Mouse (Mus musculus): ENCODE results near the gene Ppp6r1. TPM values are rescaled to one million over a fixed set of nuclear protein-coding genes. Genes with fewer than 3 reads are reported as not detected.
A peak's percentile ranks its signal among the peaks of the same experiment; 100 is the strongest.

Gene Ppp6r1
- polyA plus RNA-seq, 1 experiment from 2014 or later = 8.1 TPM

DNA sequence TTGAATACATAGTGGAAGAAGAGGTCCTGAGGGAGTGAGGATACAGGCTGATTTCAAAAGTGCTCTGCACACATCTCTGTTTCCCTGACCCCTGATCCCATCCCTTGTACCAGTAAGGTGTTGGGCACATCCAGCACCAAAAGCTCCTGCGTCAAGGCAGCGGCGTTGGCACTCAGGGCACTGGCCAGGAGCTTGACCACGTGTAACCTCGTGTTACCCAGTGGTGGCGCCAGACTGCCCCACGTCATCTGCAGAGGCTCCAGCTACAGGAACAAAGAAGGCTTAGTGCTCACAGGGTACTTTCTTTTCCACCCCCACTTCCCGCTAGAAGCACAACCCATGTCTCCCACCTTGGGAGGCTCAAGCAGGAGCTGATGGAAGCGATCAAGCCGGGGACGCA is 17.7 kb downstream of the Ppp6r1 start:
- Histone ChIP-seq H3K9me3 (no peaks in the 10 kb centered on the region), H3K36me3 (peaks cover 55% of the 10 kb centered on the region)

DNA sequence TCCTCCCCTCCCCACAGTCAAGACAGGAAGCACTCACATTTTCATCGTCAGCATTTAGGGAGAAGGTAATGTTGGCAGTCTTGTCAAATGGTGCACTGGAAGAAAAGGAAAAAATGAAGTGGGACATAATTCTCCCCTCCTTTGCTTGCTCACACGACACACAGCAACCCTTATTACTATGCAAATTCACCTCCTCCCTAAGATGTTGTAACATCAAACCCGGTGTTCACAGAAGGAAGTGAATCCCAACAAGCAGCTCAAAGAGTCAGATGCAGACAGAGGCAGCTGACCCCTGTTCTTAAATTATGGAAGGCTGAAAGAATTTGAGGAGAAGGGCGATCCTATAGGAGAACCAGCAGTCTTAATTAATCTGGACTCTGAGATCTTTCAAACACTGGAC is 22.6 kb downstream of the Ppp6r1 start:
- no peaks in the 10 kb centered on the region for H3K27me3 ChIP-seq (replicated peaks)
- H3K4me1 ChIP-seq (replicated peaks) = no peaks in the 10 kb centered on the region
- no peak overlapping the region for H3K27ac ChIP-seq
- H3K36me3 ChIP-seq = peaks cover 56% of the 10 kb centered on the region
- 81% methylated on average over 4 of the region's 4 CpGs for WGBS
- H3K4me2 ChIP-seq (replicated peaks) = no peak overlapping the region
- no peak for ATAC-seq
- no peak overlapping the region for H3K4me3 ChIP-seq (replicated peaks)
- H3K9ac ChIP-seq = no peak overlapping the region
- H3K9me3 ChIP-seq = no peaks in the 10 kb centered on the region

More for the DNA sequence above, 17.7 kb downstream of the Ppp6r1 start:
- no peaks in the 10 kb centered on the region for H3K4me1 ChIP-seq (replicated peaks)
- no peak overlapping the region for H3K27ac ChIP-seq
- no peak for ATAC-seq
- H3K4me2 ChIP-seq (replicated peaks) = no peak overlapping the region
- no peak overlapping the region for H3K4me3 ChIP-seq (replicated peaks)
- H3K9ac ChIP-seq = no peak overlapping the region
- WGBS = 75% methylated on average over 11 of the region's 11 CpGs
- H3K27me3 ChIP-seq (replicated peaks) = no peaks in the 10 kb centered on the region

DNA sequence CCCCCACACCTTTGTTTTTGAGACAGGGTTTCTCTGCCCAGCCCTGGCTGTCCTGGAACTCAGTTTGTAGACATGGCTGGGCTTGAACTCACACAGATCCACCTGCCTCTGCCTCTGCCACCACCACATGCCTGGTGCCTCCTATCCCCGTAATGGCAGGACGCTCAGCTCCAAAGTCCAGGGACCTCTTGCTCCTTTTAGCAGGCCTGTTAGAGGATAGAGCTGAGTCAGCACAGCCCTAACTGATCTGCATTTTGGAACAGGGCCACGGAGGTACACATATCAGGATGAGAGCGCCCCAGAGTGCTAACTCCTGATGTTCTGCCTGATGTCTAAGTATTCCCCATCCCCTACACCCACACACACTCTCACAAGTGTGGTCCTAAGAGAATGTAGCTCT is 27.8 kb downstream of the Ppp6r1 start, which contains the start of gene Tmem86b:
Tmem86b (minus strand) TSS at position 392 of the 400 bp plus-strand sequence.
- Histone ChIP-seq H3K4me3 (replicated peaks) (no peak within 1 kb of the TSS), H3K27ac (no peak within 1 kb of the TSS; the same call in 1 of the 2 replicates), H3K4me2 (replicated peaks) (peak within 1 kb of the TSS; percentile 41; the same call in 1 of the 2 replicates), H3K9me3 (no peaks in the 10 kb centered on the region), H3K36me3 (peaks cover 38% of the 10 kb centered on the region), H3K4me1 (replicated peaks) (no peaks in the 10 kb centered on the region), H3K9ac (no peak within 1 kb of the TSS), H3K27me3 (replicated peaks) (no peaks in the 10 kb centered on the region)
- 85% methylated on average over 4 of the region's 4 CpGs for WGBS
- ATAC-seq = peak; percentile 37

DNA sequence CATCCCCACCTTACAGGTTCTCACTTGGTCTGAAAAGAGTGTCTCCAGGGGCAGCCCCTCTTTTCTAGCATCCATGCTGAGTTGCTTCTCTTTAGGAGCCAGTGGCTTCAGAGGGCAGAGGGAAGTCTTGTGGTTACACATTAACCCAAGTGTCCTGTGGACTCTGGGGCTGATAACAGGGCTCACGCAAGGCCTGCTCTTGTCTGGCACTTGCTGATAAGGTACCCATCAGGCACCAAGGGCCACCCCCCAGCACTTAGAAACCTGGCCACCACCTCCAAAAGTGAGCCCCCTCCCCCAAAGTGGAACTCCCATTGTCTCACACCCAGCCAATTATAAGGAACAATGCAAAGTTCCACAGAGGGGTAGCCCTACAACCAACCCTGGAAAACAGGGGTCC is 28.6 kb downstream of the Ppp6r1 start:
- Histone ChIP-seq H3K27ac (peak overlapping the region; percentile 67), H3K36me3 (peaks cover 33% of the 10 kb centered on the region), H3K4me3 (replicated peaks) (peak overlapping the region; percentile 9; the same call in 1 of the 2 replicates), H3K9ac (no peak overlapping the region), H3K4me1 (replicated peaks) (no peaks in the 10 kb centered on the region), H3K27me3 (replicated peaks) (no peaks in the 10 kb centered on the region), H3K9me3 (no peaks in the 10 kb centered on the region), H3K4me2 (replicated peaks) (peak overlapping the region; percentile 41)
- 59% methylated on average over 1 of the region's 1 CpGs for WGBS
- ATAC-seq = peak; percentile 91

DNA sequence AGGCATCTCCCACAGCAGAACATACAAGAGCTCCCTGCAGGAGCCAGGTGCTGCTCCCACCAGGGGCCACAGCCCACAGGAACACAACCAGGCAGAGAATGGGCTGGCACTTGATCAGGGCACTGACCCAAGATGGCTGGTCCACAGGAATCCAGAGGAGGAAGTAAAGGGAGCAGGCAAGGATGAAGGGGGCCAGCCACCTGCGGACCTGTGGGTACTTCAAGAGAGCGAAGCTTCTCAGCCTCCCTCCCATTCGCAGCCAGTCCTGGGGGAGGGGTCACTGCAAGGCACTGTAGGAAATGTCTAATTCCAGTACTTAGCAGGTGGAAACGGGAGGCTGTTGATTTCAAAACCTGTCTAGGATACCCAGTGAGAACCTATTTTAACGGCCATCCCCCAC is 29.2 kb downstream of the Ppp6r1 start:
- H3K4me2 ChIP-seq (replicated peaks) = peak overlapping the region; percentile 41
- no peaks in the 10 kb centered on the region for H3K27me3 ChIP-seq (replicated peaks)
- peak overlapping the region; percentile 9 for H3K4me3 ChIP-seq (replicated peaks)
- peak; percentile 70 for ATAC-seq
- peaks cover 33% of the 10 kb centered on the region for H3K36me3 ChIP-seq
- 71% methylated on average over 5 of the region's 5 CpGs for WGBS
- H3K9me3 ChIP-seq = no peaks in the 10 kb centered on the region
- no peak overlapping the region for H3K9ac ChIP-seq
- H3K27ac ChIP-seq = peak overlapping the region; percentile 67
- H3K4me1 ChIP-seq (replicated peaks) = no peaks in the 10 kb centered on the region

DNA sequence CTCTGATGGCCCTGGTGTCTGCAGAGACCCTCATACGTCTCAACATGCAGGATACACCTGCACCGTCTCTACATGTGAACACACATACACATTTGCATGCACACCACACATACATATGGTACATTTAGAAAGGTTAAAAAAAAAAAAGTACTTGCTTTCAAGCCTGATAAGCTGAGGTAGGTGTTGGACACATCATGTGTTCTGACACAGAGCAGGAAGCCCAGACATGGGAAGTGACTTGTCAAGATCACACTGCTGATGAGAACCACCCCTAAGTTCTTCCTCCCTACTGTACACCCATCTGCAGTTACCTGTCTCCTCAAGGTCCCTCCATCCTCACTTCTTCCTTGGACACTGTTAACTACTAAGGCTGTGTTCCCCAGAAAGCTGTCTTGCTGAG is 32.9 kb downstream of the Ppp6r1 start:
- no peaks in the 10 kb centered on the region for H3K9me3 ChIP-seq
- H3K4me3 ChIP-seq (replicated peaks) = no peak overlapping the region
- H3K4me2 ChIP-seq (replicated peaks) = no peak overlapping the region
- ATAC-seq = no peak
- no peak overlapping the region for H3K9ac ChIP-seq
- H3K27ac ChIP-seq = no peak overlapping the region
- H3K27me3 ChIP-seq (replicated peaks) = no peaks in the 10 kb centered on the region
- 80% methylated on average over 2 of the region's 2 CpGs for WGBS
- H3K4me1 ChIP-seq (replicated peaks) = no peaks in the 10 kb centered on the region
- H3K36me3 ChIP-seq = peaks cover 11% of the 10 kb centered on the region; the same call in 1 of the 2 replicates

DNA sequence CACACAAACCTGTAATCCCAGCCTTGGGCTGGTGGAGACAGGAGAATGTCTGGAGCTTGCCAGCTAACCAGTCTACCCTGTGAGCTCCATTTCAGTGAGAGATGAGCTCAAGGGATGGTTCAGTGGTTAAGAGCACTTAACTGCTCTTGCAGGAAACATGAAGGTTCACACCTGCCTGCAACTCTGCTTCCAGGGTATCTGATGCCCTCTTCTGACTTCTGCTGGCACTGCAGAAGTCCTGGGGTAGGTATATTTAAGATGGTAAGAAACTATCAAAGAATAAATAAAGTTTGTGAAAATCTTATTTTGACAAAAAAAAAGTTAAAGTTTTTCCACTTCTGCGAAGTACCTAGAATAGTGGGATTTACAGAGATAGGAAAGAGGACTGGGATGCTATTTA is 34.5 kb downstream of the Ppp6r1 start:
- peaks cover 8% of the 10 kb centered on the region; the same call in 1 of the 2 replicates for H3K36me3 ChIP-seq
- H3K9ac ChIP-seq = no peak overlapping the region
- H3K9me3 ChIP-seq = no peaks in the 10 kb centered on the region
- H3K4me3 ChIP-seq (replicated peaks) = no peak overlapping the region
- H3K4me2 ChIP-seq (replicated peaks) = no peak overlapping the region
- H3K27ac ChIP-seq = no peak overlapping the region
- WGBS = 57% methylated on average over 1 of the region's 1 CpGs
- no peak for ATAC-seq
- H3K27me3 ChIP-seq (replicated peaks) = no peaks in the 10 kb centered on the region
- H3K4me1 ChIP-seq (replicated peaks) = no peaks in the 10 kb centered on the region

DNA sequence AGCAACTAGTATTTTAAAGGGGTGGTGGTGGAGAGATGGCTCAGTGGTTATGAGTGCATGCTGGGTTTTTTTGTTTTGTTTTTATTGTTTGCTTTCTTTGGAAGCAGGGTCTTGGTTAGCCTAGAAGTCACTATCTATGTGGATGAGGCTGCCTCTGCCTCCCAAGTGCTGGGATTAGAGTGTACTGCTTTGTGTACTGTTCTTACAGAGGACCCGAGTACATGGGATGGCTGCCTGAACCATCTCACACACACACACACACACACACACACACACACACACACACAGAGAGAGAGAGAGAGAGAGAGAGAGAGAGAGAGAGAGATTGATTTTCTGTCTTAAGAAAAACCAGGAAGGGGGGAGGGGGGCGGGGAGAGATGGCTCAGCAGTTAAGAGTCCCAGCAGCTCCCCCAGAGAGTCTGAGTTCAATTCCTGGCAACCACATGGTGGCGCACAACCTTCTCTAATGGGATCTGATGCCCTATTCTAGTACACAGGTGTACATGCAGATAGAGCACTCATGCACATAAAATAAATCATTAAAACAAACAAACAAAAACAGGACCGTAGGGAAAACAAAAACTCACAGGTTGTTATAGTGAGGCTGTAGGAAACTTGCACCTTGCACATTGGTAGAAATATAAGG is 35.2 kb downstream of the Ppp6r1 start:
- H3K4me3 ChIP-seq (replicated peaks) = no peak overlapping the region
- no peak overlapping the region for H3K27ac ChIP-seq
- H3K27me3 ChIP-seq (replicated peaks) = no peaks in the 10 kb centered on the region
- peak; percentile 60 for ATAC-seq
- H3K36me3 ChIP-seq = 0 out of 2 replicates have a peak, but pooled peaks cover 5% of the 10 kb centered on the region
- no peak overlapping the region for H3K9ac ChIP-seq
- no peak overlapping the region for H3K4me2 ChIP-seq (replicated peaks)
- H3K9me3 ChIP-seq = no peaks in the 10 kb centered on the region
- 13% methylated on average over 4 of the region's 4 CpGs for WGBS
- no peaks in the 10 kb centered on the region for H3K4me1 ChIP-seq (replicated peaks)

DNA sequence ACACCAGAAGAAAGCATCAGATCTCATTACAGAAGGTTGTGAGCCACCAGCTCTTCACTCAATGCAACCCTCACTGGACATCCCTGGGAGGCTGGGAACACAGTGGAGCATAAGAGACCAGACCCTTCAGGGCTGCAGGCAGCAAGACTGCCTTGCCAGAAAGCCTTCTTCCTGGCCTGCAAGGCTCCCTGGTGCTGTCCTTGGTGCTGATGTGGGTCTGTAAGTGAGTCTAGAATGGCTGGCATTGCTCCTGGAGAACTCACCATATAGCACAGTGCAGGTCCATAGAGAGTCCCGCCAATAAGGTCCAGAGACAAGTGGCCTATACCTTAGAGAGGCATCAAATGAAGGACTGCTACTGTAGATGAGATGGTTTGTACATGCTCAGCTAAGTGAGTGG is 38.8 kb downstream of the Ppp6r1 start:
- Histone ChIP-seq H3K4me3 (replicated peaks) (no peak overlapping the region), H3K27me3 (replicated peaks) (no peaks in the 10 kb centered on the region), H3K27ac (no peak overlapping the region), H3K4me1 (replicated peaks) (no peaks in the 10 kb centered on the region), H3K4me2 (replicated peaks) (no peak overlapping the region), H3K36me3 (no peaks in the 10 kb centered on the region), H3K9ac (no peak overlapping the region), H3K9me3 (no peaks in the 10 kb centered on the region)
- 30% methylated on average over 1 of the region's 1 CpGs for WGBS
- no peak for ATAC-seq

DNA sequence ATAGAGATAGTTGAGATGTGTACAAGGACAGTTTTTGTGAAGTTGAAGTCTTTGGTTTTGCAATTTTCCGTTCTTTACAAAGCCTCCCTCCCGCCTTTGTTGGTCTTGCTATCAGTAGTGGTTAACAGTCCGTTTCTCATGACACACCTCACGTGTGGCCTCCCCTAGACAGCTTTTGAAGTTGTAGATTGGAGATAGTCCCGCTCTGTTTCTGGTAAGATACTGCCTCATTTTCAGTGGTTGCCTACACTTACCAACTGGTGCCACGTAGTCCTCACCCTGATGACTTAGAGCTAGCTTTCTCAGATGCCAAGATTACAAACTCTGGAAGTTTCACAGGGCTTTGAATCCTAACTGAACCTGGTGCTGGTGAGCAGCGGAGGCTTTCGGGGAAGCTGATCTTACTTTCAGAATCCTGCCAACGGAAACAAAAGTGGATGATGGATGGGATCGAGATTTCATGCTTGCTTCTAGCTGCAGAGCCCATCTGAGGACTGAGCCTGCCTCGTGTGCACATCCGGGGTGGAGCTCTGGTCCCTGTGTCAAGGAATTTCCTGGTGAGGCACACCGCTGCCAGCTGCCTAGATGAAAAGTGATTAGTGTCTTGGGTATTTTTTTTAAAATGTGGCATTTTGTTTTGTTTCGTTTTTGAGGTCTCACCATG is 44.9 kb downstream of the Ppp6r1 start:
- no peak overlapping the region for H3K4me2 ChIP-seq (replicated peaks)
- no peak overlapping the region for H3K4me3 ChIP-seq (replicated peaks)
- no peaks in the 10 kb centered on the region for H3K4me1 ChIP-seq (replicated peaks)
- H3K9me3 ChIP-seq = no peaks in the 10 kb centered on the region
- no peak overlapping the region for H3K27ac ChIP-seq
- no peak for ATAC-seq
- WGBS = 71% methylated on average over 14 of the region's 14 CpGs
- no peaks in the 10 kb centered on the region for H3K27me3 ChIP-seq (replicated peaks)
- no peak overlapping the region for H3K9ac ChIP-seq
- no peaks in the 10 kb centered on the region for H3K36me3 ChIP-seq

DNA sequence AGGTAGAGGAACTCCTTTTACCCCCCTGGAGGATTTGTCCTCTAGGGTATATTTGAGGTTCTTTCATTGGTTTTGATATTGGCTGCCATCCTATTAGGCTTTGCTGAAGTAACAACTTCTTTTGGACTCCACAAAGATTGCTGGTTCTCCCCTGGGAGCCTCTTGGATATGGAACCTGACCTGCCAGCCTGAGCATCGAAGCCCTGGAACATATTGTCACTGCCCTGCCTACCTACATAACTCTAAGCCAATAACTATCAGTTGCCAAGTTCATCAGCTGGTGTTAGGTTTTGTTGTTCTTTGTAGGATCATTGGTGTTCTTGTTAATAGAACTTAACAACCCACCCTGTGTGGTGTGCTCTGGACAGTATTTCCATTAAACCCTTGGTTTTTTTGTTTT is 45.9 kb downstream of the Ppp6r1 start:
- Histone ChIP-seq H3K4me1 (replicated peaks) (no peaks in the 10 kb centered on the region), H3K9ac (no peak overlapping the region), H3K36me3 (no peaks in the 10 kb centered on the region), H3K27me3 (replicated peaks) (no peaks in the 10 kb centered on the region), H3K4me2 (replicated peaks) (no peak overlapping the region), H3K4me3 (replicated peaks) (no peak overlapping the region), H3K9me3 (no peaks in the 10 kb centered on the region), H3K27ac (no peak overlapping the region)
- no peak for ATAC-seq
- 68% methylated on average over 1 of the region's 1 CpGs for WGBS

DNA sequence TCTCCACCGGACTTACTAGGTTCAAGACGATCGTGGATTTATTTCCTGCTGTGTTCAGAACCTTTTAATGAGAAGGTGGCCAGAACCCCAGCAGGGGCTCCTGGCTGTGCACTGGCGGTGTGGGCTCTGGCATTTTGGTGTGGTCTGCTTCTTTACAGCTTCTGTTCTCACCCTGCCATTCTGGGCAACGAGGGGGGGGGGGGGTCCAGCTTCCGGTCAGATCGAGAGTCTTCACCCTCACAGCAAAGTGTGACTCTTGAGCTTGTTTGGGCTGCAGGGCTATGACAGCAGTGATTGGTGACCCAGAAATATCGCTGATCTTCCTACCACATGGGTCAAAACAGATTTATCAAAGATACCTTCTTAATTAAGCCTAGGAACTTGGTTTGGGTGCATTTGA is 46.4 kb downstream of the Ppp6r1 start:
- H3K27ac ChIP-seq = no peak overlapping the region
- H3K36me3 ChIP-seq = no peaks in the 10 kb centered on the region
- H3K9me3 ChIP-seq = no peaks in the 10 kb centered on the region
- H3K9ac ChIP-seq = no peak overlapping the region
- WGBS = 62% methylated on average over 8 of the region's 8 CpGs
- ATAC-seq = no peak
- no peaks in the 10 kb centered on the region for H3K27me3 ChIP-seq (replicated peaks)
- H3K4me1 ChIP-seq (replicated peaks) = no peaks in the 10 kb centered on the region
- no peak overlapping the region for H3K4me2 ChIP-seq (replicated peaks)
- H3K4me3 ChIP-seq (replicated peaks) = no peak overlapping the region

DNA sequence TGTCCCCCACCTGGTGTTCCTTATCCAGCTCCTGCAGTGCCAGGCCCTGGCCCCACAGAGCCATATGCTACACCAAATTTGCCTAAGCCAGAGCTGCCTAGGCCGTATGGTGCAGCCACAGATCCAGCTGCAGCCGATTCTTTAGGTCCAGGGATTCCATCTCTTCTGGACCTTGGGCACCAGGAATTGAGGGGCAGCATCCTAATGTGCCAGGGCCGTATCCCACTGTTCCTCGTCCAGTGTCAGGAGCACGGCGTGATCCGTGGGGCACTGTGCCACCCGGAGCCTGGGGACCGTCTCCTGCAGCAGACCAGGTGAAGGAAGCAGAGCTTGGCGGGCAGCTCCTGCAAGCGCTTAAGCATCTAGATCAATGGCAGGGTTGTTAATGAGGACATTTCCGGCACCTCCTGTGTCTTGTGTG is 46.9 kb downstream of the Ppp6r1 start:
- H3K9me3 ChIP-seq = no peaks in the 10 kb centered on the region
- H3K27ac ChIP-seq = no peak overlapping the region
- no peak overlapping the region for H3K4me2 ChIP-seq (replicated peaks)
- 79% methylated on average over 12 of the region's 12 CpGs for WGBS
- no peaks in the 10 kb centered on the region for H3K27me3 ChIP-seq (replicated peaks)
- H3K36me3 ChIP-seq = no peaks in the 10 kb centered on the region
- H3K4me1 ChIP-seq (replicated peaks) = no peaks in the 10 kb centered on the region
- ATAC-seq = no peak
- H3K9ac ChIP-seq = no peak overlapping the region
- H3K4me3 ChIP-seq (replicated peaks) = no peak overlapping the region

All from intestine, embryonic 15.5 days (tissue).